Mouse (Mus musculus) frontal cortex, adult 2 months (tissue): Measurements from ENCODE around the gene Fbxl13. TPM values are rescaled to one million over a fixed set of nuclear protein-coding genes. Genes with fewer than 3 reads are reported as not detected.

Experiments
- DNase-seq, 2 experiments: peaks; one replicate each; pipeline ENCODE4 v3.0.0; 2022; ENCODE audit warnings: low spot score in 1 of 2; ENCODE audit errors: extremely low spot score in 1 of 2
- polyA plus RNA-seq: library from polyadenylated mRNA; depleted of rRNA; stranded (reverse); fragments of >200 nt; gene quantifications from 2 replicates; pipeline ENCODE4 v1.2.3, GENCODE M21; 2012

Gene Fbxl13
- polyA plus RNA-seq, 1 experiment: 0.20 TPM

- DNase-seq: no peak
Observed at GRCm38 (mm10) chr5:21528068-21528842, 117.2 kb downstream of the Fbxl13 start.

DNA sequence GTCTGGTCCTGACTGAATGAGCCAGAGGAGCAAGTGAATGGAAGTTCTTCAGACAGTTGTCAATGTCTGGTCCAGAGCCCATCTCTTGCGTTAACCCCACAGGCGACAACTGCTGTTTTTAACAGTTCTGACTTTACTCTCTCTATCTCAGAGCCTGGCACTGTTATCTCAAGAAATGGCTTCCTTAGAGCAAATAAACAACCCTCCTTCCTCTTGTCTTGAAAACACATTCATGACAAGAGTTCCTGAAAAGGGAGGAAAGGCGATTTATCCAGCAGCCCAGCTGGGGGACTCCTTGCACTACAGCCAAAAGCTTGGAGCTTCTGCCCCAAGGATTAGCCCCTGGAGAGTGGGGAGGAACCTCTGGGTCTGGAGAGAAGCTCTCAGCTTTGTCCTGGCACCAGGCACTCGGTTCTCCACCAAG, 117.9 kb downstream of the Fbxl13 start:
- DNase-seq: no peak

DNA sequence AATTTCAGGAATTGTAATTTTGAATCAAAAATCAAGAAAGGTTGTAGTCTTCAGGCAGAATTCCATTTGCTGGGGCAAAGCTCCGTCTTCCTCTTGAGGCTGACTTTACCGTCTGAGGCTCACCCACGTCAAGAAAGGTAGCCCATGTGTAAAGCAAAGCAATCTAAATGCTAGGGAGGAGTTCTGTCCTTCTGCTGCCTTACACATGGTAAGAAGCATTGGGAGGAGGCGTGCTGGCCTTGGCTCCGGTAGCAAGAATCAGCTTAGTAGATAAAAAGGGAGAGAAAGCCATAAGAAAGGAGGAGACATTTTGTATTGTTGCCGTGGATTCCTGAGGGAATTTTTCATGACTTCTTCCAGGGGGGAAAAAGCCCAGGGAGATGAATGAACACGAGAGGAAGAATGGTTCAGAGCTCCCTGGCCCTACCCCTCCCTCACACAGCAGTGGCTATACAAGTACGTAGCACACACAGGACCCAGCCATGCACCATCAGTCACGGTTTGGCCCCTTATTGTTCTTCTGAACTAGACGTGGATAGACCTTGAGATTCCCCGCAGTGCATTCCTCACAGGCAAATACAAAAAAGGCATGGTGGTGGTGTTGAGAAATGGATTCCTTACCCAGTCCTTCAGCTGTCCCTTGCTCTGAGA, 118.5 kb downstream of the Fbxl13 start:
- DNase-seq: peak in 1 of 2 experiments; percentile 5

DNA sequence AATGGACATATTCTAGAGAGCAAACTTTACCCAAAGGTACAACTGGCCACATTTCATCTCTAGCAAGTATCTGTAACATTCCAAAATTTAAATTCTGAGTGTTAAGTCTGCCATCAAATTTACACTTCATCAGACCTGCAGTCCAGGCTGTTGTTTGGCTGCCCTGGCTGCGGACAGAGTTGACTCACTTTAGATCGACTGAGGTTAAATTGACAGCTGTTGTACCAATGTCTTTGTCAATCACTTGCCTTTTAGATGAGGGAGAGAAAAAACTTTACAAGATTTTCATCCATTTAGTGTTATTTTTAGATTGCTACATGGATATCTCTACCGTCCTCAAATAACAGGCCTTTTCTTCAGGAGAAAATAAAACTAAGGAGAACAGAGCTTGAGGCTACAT, 126.3 kb downstream of the Fbxl13 start:
- DNase-seq: no peak

DNA sequence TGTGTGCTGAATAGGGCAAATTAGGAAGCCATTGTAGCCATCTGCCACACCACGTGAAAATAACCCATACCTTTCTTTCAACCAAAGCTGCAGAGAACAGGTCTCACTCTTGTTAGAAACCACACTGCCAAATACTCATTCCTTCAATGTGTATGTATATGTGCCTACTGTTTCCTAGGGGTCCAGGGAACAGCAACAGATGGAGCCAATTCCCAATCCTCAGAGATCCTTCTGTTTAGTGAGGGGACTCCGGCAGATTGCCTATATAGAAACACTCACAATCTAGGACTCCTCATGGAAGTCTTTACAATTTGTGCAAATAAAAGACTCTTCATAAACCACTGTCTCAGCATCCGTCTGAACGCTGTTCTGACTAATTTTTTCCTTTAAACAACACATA, 127.2 kb downstream of the Fbxl13 start:
- DNase-seq: no peak

- no peak for DNase-seq
Observed at GRCm38 (mm10) chr5:21517562-21517961, 127.9 kb downstream of the Fbxl13 start.

DNA sequence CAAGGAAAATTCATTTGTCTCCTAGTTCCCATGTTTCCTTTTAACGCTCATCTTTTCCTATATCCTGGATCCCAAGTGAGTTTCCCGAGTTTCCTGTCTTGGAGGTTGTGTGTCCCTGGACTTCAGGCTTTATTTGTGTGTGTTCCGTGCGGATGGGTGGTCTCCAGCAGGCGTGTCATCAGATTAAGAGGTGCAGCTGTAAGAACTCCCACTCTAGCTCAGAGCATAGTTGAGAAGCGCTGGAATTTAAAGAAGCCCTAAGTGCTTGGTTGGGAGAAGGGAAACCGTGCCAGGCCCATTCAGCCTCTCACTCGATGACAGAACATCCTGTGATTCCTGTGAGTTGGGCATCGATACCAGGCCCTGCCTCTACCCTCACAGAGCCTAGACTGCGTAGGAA, 132.1 kb downstream of the Fbxl13 start:
- DNase-seq: no peak

DNA sequence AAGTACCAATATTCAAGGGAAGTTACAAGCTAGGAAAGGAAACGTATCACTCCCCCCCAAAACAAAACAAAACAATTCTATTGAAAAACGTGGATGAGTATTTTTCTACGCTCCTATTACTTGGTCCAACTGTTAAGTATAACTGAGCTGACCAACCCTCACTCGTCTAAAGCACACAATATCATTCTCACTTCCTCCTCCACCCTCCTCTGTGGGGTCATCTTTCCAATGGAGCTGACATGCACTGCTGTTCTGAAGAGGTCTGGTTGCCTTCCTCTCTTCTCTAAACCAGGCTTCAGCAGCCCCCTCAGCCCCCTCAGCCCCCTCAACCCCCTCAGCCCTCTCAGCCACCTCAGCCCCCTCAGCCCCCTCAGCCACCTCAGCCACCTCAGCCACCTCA, 135.6 kb downstream of the Fbxl13 start:
- no peak for DNase-seq

DNA sequence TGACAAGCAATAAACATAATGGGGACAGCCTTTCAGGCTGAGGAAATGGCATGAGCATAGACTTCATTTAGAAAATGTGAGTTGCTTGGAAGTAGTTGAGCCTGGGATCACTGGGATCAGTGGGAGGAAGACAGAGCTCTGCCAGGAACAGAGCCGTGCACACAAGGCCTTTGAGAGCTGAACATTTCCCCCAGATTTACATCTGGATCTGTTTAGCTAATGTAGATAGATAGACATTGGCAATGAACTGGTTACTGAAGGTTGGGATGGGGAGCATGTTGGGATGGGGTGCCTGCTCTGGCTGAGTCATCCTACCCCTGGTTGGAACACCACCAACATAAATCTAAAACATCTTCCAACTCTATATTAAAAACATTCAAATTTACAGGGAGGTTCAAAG, 138.5 kb downstream of the Fbxl13 start:
- no peak for DNase-seq

DNA sequence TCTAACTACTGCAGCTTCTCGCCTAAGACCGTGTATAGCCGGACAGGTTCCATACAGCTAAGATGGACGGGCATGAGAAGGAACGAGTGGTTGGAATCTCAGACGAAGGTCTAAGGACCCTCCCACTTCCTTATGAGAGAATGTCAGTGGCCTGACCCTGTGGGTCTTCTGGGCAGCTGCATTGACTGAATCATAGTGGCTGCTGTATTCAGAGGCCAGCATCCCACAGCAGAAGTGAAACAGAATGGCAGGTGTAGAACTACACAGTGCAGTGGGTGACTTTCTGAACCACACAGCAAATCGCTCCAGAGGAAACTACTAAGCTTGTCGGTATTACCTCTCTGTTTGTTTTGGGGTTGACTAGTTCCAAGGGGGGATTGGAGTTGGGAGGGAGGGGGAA, 140.3 kb downstream of the Fbxl13 start:
- DNase-seq: no peak

DNA sequence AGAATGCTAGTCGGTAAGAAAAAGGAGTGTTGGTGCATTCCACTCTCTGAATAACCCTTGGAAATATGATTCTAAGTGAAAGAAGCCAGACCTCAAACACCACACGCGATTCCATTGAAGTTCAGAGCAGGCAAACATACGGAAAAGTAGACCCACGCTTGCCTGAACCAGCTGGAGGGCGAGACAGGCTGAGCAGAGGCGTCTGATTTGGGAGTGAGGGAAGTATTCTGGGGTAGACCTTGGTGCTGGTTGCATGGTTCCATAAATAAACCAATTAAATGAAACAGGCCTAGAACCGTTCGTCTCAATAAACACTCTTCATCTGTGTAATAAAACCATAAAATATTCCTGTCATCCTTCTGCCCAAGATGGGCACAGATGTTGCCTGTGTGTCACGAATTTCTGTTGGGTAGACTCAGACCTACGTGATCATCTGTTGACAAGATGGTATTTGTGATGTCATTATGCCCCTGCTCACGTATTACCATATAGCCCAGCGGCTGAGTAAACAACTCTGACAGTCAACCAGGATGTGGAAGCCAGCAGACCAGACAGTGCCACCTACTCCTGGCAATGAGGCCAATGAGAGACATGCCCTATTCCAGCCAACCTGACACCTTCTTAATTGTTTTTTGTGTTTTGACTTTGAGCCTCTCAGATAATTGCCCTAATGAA, 142.4 kb downstream of the Fbxl13 start:
- peak; percentile 36 to 63 for DNase-seq

DNA sequence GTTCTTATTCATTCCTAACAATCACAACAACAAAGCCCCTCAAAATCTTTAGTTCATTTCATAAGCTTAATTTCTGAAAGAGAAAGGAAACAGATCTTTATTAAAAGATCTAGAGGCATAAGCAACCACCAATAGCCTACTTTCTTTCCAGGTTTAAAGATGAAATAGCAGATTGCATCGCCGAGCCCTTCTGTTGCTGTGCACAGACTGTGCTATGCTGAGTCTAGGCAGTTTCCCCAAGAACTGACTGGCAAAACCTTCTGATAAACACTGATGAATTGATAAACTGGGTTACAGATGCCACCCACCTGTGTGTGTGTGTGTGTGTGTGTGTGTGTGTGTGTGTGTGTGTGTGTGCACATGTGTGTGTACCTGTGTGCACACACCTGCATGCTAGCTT, 144.5 kb downstream of the Fbxl13 start:
- DNase-seq: no peak

GRCm38 (mm10) chr5:21500133-21500532, 145.3 kb downstream of the Fbxl13 start:
- no peak for DNase-seq

DNA sequence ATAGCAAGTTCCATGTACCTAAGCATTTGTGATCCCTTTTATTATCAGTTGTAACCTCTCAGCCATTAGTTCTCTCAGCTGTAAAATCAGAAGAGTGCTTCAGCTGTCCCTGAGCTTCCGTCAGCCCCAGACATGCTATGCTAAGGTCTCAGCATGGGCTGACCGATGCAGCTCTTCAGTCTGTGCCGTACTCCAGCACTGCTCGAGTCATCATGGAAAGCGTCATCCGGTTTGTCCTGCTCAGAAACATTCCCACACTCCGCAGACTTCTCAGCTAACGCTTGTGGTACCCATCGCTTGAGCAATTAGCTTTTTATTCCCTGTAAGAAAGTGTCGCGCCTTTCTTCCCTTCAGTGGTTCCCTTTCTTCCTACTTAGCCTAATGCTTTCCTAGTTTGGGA, 146.5 kb downstream of the Fbxl13 start:
- DNase-seq: no peak

DNA sequence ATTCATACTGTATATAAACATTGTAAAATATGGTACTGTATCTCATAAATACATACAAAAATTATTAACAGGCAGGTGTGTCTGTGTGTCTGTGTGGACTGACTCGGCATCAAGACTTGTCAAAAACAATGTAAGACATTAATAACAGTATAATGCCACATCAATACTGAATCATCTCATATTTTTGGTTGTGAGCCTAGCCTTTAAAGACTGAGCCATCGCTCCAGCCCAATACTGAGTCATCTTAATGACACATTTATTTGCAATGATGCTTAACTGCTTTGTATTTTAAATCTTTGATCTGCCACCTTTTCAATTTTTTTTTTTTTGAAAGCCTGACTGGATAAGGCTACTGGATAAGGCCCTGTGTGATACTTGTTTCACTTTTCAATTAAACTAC, 146.9 kb downstream of the Fbxl13 start:
- no peak for DNase-seq

GRCm38 (mm10) chr5:21496881-21497280, 148.6 kb downstream of the Fbxl13 start:
- DNase-seq: no peak

GRCm38 (mm10) chr5:21496321-21496720, 149.1 kb downstream of the Fbxl13 start:
- DNase-seq: no peak

GRCm38 (mm10) chr5:21494781-21495180, 150.7 kb downstream of the Fbxl13 start:
- DNase-seq: no peak

- DNase-seq: no peak
Observed at GRCm38 (mm10) chr5:21493294-21493999, 152.0 kb downstream of the Fbxl13 start.

DNA sequence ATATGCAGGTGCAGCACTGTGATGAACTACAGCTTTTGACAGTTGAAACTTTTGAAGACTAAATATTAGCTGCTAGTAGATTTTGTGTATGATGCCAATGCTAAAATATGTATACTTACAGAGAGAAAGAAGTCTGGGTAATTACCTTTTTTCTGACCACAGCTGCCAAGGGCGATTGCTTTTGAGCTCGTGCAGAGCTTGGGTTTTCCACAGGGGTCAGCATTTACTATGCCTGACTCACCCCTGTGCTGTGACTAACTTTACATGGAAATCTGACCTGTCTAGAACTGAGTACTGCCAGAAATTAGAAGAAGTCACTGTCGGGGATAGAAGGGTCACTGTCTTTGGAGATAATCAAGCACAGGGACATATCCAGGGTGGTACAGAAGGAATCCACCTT, 153.2 kb downstream of the Fbxl13 start:
- DNase-seq: no peak

DNA sequence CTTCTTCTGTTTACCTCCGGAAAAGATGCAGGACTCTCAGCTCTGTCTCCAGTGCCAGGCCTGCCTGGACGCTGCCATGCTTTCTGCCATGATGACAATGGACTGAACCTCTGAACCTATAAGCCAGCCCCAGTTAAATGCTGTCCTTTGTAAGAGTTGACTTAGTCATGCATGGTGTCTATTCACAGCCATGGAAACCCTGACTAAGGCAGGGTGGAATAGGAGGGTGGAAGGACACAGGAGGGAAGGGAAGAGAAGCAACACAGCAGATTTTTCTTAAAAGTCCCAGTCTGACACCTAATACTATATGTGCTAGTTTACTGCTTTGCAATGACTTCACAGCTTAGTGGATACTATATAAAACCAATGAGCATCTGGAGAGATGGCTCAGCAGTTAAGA, 154.0 kb downstream of the Fbxl13 start:
- no peak for DNase-seq
